Mouse (Mus musculus) cerebellum, adult 11-12 months (tissue): ENCODE data around the gene Lpcat3.
"Not testable (repeated sequence)": the region's sequence is repeated elsewhere in the genome, so short reads cannot be mapped to it uniquely, and the experiment has no call there.

Experiments
- DNase-seq: peaks from one replicate; pipeline ENCODE4 v3.0.0; 2022

Gene Lpcat3

GRCm38 (mm10) chr6:124678769-124679168, 15.9 kb downstream of the Lpcat3 start:
- no peak for DNase-seq

- DNase-seq, result no peak
Measured at GRCm38 (mm10) chr6:124679486-124679885, 16.7 kb downstream of the Lpcat3 start.

- DNase-seq, result not testable (repeated sequence)
Measured at GRCm38 (mm10) chr6:124682291-124682690, 19.5 kb downstream of the Lpcat3 start.

- no peak for DNase-seq
Measured at GRCm38 (mm10) chr6:124683591-124684417, 21.0 kb downstream of the Lpcat3 start.

GRCm38 (mm10) chr6:124685606-124686386, 23.0 kb downstream of the Lpcat3 start:
- no peak for DNase-seq

GRCm38 (mm10) chr6:124686644-124687043, 23.8 kb downstream of the Lpcat3 start:
- DNase-seq, result not testable (repeated sequence)

GRCm38 (mm10) chr6:124688151-124688758, 25.4 kb downstream of the Lpcat3 start:
- DNase-seq, result no peak

GRCm38 (mm10) chr6:124689011-124689410, 26.2 kb downstream of the Lpcat3 start:
- no peak for DNase-seq

GRCm38 (mm10) chr6:124690517-124690916, 27.7 kb downstream of the Lpcat3 start:
- DNase-seq, result no peak

- DNase-seq, result no peak
Measured at GRCm38 (mm10) chr6:124693243-124693981, 30.6 kb downstream of the Lpcat3 start.

- peak; percentile 77 for DNase-seq
Measured at GRCm38 (mm10) chr6:124694166-124694955, 31.5 kb downstream of the Lpcat3 start.

GRCm38 (mm10) chr6:124696441-124697150, 33.8 kb downstream of the Lpcat3 start:
- DNase-seq, result no peak

GRCm38 (mm10) chr6:124698751-124699150, 35.9 kb downstream of the Lpcat3 start:
- DNase-seq, result no peak

- no peak for DNase-seq
Measured at GRCm38 (mm10) chr6:124699366-124699765, 36.5 kb downstream of the Lpcat3 start.

- DNase-seq, result peak; percentile 55
Measured at GRCm38 (mm10) chr6:124699962-124700610, 37.3 kb downstream of the Lpcat3 start.

- DNase-seq, result no peak
Measured at GRCm38 (mm10) chr6:124701338-124701737, 38.5 kb downstream of the Lpcat3 start.

- DNase-seq, result no peak
Measured at GRCm38 (mm10) chr6:124702102-124702783, 39.4 kb downstream of the Lpcat3 start.

GRCm38 (mm10) chr6:124702784-124703103, 39.9 kb downstream of the Lpcat3 start:
- peak; percentile 57 for DNase-seq

- no peak for DNase-seq
Measured at GRCm38 (mm10) chr6:124703789-124704188, 41.0 kb downstream of the Lpcat3 start.

GRCm38 (mm10) chr6:124704417-124704816, 41.6 kb downstream of the Lpcat3 start:
- DNase-seq, result no peak
